Mouse (Mus musculus): Measurements from ENCODE around the gene Zfp286. TPM values are rescaled to one million over a fixed set of nuclear protein-coding genes. Genes with fewer than 3 reads are reported as not detected.

The Zfp286 gene
- polyA plus RNA-seq, 1 experiment from 2014 or later = 31.0 TPM

GRCm38 (mm10) chr11:62821893-62822292, 32.6 kb upstream of the Zfp286 start:
- no peak overlapping the region for H3K4me2 ChIP-seq (ENCODE audit: low read depth, low read length, severe bottlenecking)
- 76% methylated on average over 5 of the region's 5 CpGs for WGBS
- H3K4me3 ChIP-seq (ENCODE audit: low read depth, low read length) = no peak overlapping the region
- no peak overlapping the region for H3K27ac ChIP-seq (ENCODE audit: low read depth, low read length)
- DNase-seq (ENCODE audit: low spot score) (no peak), ATAC-seq (replicated peaks; ENCODE audit: low FRiP score) (no peak)
- no peaks in the 10 kb centered on the region for H3K36me3 ChIP-seq (ENCODE audit: control insufficient read depth, insufficient read depth, low read length)
- no peaks in the 10 kb centered on the region for H3K9me3 ChIP-seq (ENCODE audit: control insufficient read depth, low read length)
- H3K4me1 ChIP-seq (replicated peaks; ENCODE audit: control insufficient read depth, insufficient read depth, low read length) = peaks cover 10% of the 10 kb centered on the region; the same call in 1 of the 2 replicates
- no peaks in the 10 kb centered on the region for H3K27me3 ChIP-seq (ENCODE audit: control insufficient read depth, insufficient read depth, low read length)
- H3K9ac ChIP-seq (ENCODE audit: low read length) = no peak overlapping the region

- DNase-seq (ENCODE audit: low spot score) = peak; percentile 53
- no peak overlapping the region for H3K27ac ChIP-seq (ENCODE audit: low read depth, low read length)
- peak overlapping the region; percentile 35 for H3K9ac ChIP-seq (ENCODE audit: low read length)
- no peaks in the 10 kb centered on the region for H3K27me3 ChIP-seq (ENCODE audit: control insufficient read depth, insufficient read depth, low read length)
- H3K4me3 ChIP-seq (ENCODE audit: low read depth, low read length) = peak overlapping the region; percentile 22
- 25% methylated on average over 16 of the region's 16 CpGs for WGBS
- H3K4me2 ChIP-seq (ENCODE audit: low read depth, low read length, severe bottlenecking) = peak overlapping the region; percentile 53
- no peaks in the 10 kb centered on the region for H3K36me3 ChIP-seq (ENCODE audit: control insufficient read depth, insufficient read depth, low read length)
- H3K4me1 ChIP-seq (replicated peaks; ENCODE audit: control insufficient read depth, insufficient read depth, low read length) = peaks cover 10% of the 10 kb centered on the region; the same call in 1 of the 2 replicates
- H3K9me3 ChIP-seq (ENCODE audit: control insufficient read depth, low read length) = no peaks in the 10 kb centered on the region
- 0 out of 2 replicates have a peak, but pooled peaks have one; percentile 21 for ATAC-seq (replicated peaks; ENCODE audit: low FRiP score)
Measured at GRCm38 (mm10) chr11:62820661-62821437, 31.6 kb upstream of the Zfp286 start.

DNA sequence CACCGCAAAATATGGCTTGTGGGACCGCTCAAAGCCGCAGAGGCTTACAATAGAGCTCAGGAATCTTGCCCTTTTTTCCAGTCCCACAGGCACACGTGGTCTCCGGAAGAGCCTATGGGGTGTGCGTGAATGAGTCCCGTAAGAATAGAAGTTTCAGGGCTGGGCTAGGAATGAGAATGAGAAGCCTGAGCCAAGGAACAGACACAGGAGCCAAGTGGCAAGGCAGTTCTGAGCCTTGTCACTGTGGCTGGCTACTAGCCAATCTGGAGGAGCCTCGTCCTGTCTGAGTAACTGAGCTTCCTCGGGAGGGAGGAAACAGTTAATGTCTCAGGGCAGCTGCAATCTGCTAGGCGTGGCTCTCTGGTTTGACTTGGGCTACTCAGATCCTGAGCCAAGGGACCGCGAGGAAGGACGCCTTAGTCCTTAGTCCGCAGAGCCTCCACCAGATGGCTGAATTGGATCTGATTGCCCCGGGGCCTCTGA, 30.8 kb upstream of the Zfp286 start, which contains the start of gene Trim16:
TSS of gene Trim16 (plus strand) at position 173 of the 483 bp plus-strand sequence.
- peaks cover 10% of the 10 kb centered on the region; the same call in 1 of the 2 replicates for H3K4me1 ChIP-seq (replicated peaks; ENCODE audit: control insufficient read depth, insufficient read depth, low read length)
- H3K9ac ChIP-seq (ENCODE audit: low read length) = peak within 1 kb of the TSS; percentile 35
- ATAC-seq (replicated peaks; ENCODE audit: low FRiP score) = peak; percentile 55; the same call in 1 of the 2 replicates
- H3K4me2 ChIP-seq (ENCODE audit: low read depth, low read length, severe bottlenecking) = peak within 1 kb of the TSS; percentile 53
- no peaks in the 10 kb centered on the region for H3K9me3 ChIP-seq (ENCODE audit: control insufficient read depth, low read length)
- H3K36me3 ChIP-seq (ENCODE audit: control insufficient read depth, insufficient read depth, low read length) = no peaks in the 10 kb centered on the region
- peak; percentile 58 for DNase-seq (ENCODE audit: low spot score)
- no peaks in the 10 kb centered on the region for H3K27me3 ChIP-seq (ENCODE audit: control insufficient read depth, insufficient read depth, low read length)
- WGBS = 14% methylated on average over 15 of the region's 15 CpGs
- no peak within 1 kb of the TSS for H3K27ac ChIP-seq (ENCODE audit: low read depth, low read length)
- H3K4me3 ChIP-seq (ENCODE audit: low read depth, low read length) = peak within 1 kb of the TSS; percentile 22

GRCm38 (mm10) chr11:62819059-62819686, 29.9 kb upstream of the Zfp286 start:
- H3K4me1 ChIP-seq (replicated peaks; ENCODE audit: control insufficient read depth, insufficient read depth, low read length) = peaks cover 10% of the 10 kb centered on the region; the same call in 1 of the 2 replicates

GRCm38 (mm10) chr11:62816591-62816990, 27.3 kb upstream of the Zfp286 start:
- no peak overlapping the region for H3K9ac ChIP-seq (ENCODE audit: low read length)
- no peak overlapping the region for H3K4me3 ChIP-seq (ENCODE audit: low read depth, low read length)
- no peaks in the 10 kb centered on the region for H3K27me3 ChIP-seq (ENCODE audit: control insufficient read depth, insufficient read depth, low read length)
- H3K36me3 ChIP-seq (ENCODE audit: control insufficient read depth, insufficient read depth, low read length) = no peaks in the 10 kb centered on the region
- no peak for DNase-seq (ENCODE audit: low spot score)
- no peaks in the 10 kb centered on the region for H3K9me3 ChIP-seq (ENCODE audit: control insufficient read depth, low read length)
- 84% methylated on average over 6 of the region's 6 CpGs for WGBS
- no peak overlapping the region for H3K27ac ChIP-seq (ENCODE audit: low read depth, low read length)
- H3K4me2 ChIP-seq (ENCODE audit: low read depth, low read length, severe bottlenecking) = no peak overlapping the region
- no peak for ATAC-seq (replicated peaks; ENCODE audit: low FRiP score)
- H3K4me1 ChIP-seq (replicated peaks; ENCODE audit: control insufficient read depth, insufficient read depth, low read length) = peaks cover 10% of the 10 kb centered on the region; the same call in 1 of the 2 replicates

More at GRCm38 (mm10) chr11:62819059-62819686, 29.9 kb upstream of the Zfp286 start:
- Histone ChIP-seq H3K9ac (ENCODE audit: low read length) (no peak overlapping the region), H3K27ac (ENCODE audit: low read depth, low read length) (no peak overlapping the region), H3K9me3 (ENCODE audit: control insufficient read depth, low read length) (no peaks in the 10 kb centered on the region), H3K4me2 (ENCODE audit: low read depth, low read length, severe bottlenecking) (no peak overlapping the region), H3K4me3 (ENCODE audit: low read depth, low read length) (no peak overlapping the region), H3K36me3 (ENCODE audit: control insufficient read depth, insufficient read depth, low read length) (no peaks in the 10 kb centered on the region), H3K27me3 (ENCODE audit: control insufficient read depth, insufficient read depth, low read length) (no peaks in the 10 kb centered on the region)
- ATAC-seq (replicated peaks; ENCODE audit: low FRiP score) = no peak
- 90% methylated on average over 8 of the region's 8 CpGs for WGBS
- no peak for DNase-seq (ENCODE audit: low spot score)

GRCm38 (mm10) chr11:62815438-62815837, 26.2 kb upstream of the Zfp286 start:
- no peaks in the 10 kb centered on the region for H3K27me3 ChIP-seq (ENCODE audit: control insufficient read depth, insufficient read depth, low read length)
- H3K4me3 ChIP-seq (ENCODE audit: low read depth, low read length) = no peak overlapping the region
- no peak overlapping the region for H3K4me2 ChIP-seq (ENCODE audit: low read depth, low read length, severe bottlenecking)
- H3K4me1 ChIP-seq (replicated peaks; ENCODE audit: control insufficient read depth, insufficient read depth, low read length) = peaks cover 3% of the 10 kb centered on the region; the same call in 1 of the 2 replicates
- ATAC-seq (replicated peaks; ENCODE audit: low FRiP score) (no peak), DNase-seq (ENCODE audit: low spot score) (no peak)
- H3K9me3 ChIP-seq (ENCODE audit: control insufficient read depth, low read length) = no peaks in the 10 kb centered on the region
- WGBS = 80% methylated on average over 1 of the region's 1 CpGs
- no peak overlapping the region for H3K9ac ChIP-seq (ENCODE audit: low read length)
- no peak overlapping the region for H3K27ac ChIP-seq (ENCODE audit: low read depth, low read length)
- no peaks in the 10 kb centered on the region for H3K36me3 ChIP-seq (ENCODE audit: control insufficient read depth, insufficient read depth, low read length)

- Histone ChIP-seq H3K4me2 (ENCODE audit: low read depth, low read length, severe bottlenecking) (no peak overlapping the region), H3K9me3 (ENCODE audit: control insufficient read depth, low read length) (no peaks in the 10 kb centered on the region), H3K36me3 (ENCODE audit: control insufficient read depth, insufficient read depth, low read length) (no peaks in the 10 kb centered on the region), H3K9ac (ENCODE audit: low read length) (no peak overlapping the region), H3K27ac (ENCODE audit: low read depth, low read length) (no peak overlapping the region), H3K4me1 (replicated peaks; ENCODE audit: control insufficient read depth, insufficient read depth, low read length) (no peaks in the 10 kb centered on the region), H3K4me3 (ENCODE audit: low read depth, low read length) (no peak overlapping the region), H3K27me3 (ENCODE audit: control insufficient read depth, insufficient read depth, low read length) (no peaks in the 10 kb centered on the region)
- 68% methylated on average over 4 of the region's 4 CpGs for whole genome bisulfite sequencing
- no peak for ATAC-seq (replicated peaks; ENCODE audit: low FRiP score)
- no peak for DNase-seq (ENCODE audit: low spot score)
Measured at GRCm38 (mm10) chr11:62814625-62815024, 25.4 kb upstream of the Zfp286 start.

DNA sequence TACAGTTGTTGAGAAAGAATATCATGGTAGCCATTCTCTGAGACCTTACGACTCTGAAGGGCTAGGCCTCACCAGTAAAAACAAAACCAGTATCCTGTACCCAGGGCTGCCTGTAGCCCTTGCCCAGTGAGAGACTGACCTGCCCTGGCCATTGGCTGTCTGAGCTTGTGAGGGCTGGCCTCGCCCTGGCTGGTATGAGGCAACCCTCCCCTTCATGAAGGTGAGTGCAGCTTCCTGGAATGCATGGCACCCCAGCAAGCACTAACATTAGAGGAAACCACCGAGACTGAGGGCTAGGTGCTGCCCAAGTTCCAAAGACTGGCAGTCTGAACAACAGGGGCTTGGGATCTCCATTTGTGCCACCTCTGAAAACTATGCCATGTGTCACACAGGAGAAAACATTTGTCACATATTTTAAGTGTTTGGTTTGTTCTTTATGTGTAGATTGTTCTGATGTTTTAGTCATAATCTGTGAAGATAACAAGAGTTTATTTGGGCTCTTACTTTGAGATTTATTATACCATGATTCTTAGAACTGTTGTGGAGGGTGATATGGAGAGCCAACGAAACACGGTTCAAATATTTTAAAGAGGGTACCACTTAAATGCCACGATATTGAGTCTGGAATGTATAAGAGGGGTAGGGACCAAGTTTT, 24.8 kb upstream of the Zfp286 start:
- Histone ChIP-seq H3K9me3 (ENCODE audit: control insufficient read depth, low read length) (no peaks in the 10 kb centered on the region), H3K4me1 (replicated peaks; ENCODE audit: control insufficient read depth, insufficient read depth, low read length) (no peaks in the 10 kb centered on the region), H3K9ac (ENCODE audit: low read length) (no peak overlapping the region), H3K4me2 (ENCODE audit: low read depth, low read length, severe bottlenecking) (no peak overlapping the region), H3K27ac (ENCODE audit: low read depth, low read length) (no peak overlapping the region), H3K36me3 (ENCODE audit: control insufficient read depth, insufficient read depth, low read length) (no peaks in the 10 kb centered on the region), H3K27me3 (ENCODE audit: control insufficient read depth, insufficient read depth, low read length) (no peaks in the 10 kb centered on the region), H3K4me3 (ENCODE audit: low read depth, low read length) (no peak overlapping the region)
- no peak for ATAC-seq (replicated peaks; ENCODE audit: low FRiP score)
- DNase-seq (ENCODE audit: low spot score) = no peak
- WGBS = 73% methylated on average over 6 of the region's 6 CpGs
